Mouse (Mus musculus) forebrain, embryonic 16.5 days (tissue): ENCODE data around the gene Lhpp. TPM values are rescaled to one million over a fixed set of nuclear protein-coding genes. Genes with fewer than 3 reads are reported as not detected.

Experiments
- ATAC-seq: fragments of 200-750 bp; cut with Nextera tagmentation; 2 replicates; pipeline ENCODE4 v1.8.0; 2017; ENCODE audit warnings: mild to moderate bottlenecking, moderate library complexity
- H3K27ac ChIP-seq: fragments of 300-500 bp; sonication (generic); 2 replicates; pipeline ENCODE4 v1.5.1; 2014; ENCODE audit warnings: low read length, control low read depth
- H3K27me3 ChIP-seq: fragments of 300-500 bp; sonication (generic); replicated peaks from 2 replicates; pipeline ENCODE4 v1.6.1; 2014; ENCODE audit warnings: low read length; ENCODE audit not compliant: control insufficient read depth, insufficient read depth
- H3K36me3 ChIP-seq: fragments of 300-500 bp; sonication (generic); 2 replicates; pipeline ENCODE4 v1.6.1; 2014; ENCODE audit not compliant: control insufficient read depth, insufficient read depth
- H3K4me1 ChIP-seq: fragments of 300-500 bp; sonication (generic); replicated peaks from 2 replicates; pipeline ENCODE4 v1.6.1; 2014; ENCODE audit warnings: low read length; ENCODE audit not compliant: control insufficient read depth, insufficient read depth
- H3K4me2 ChIP-seq: fragments of 300-500 bp; sonication (generic); 2 replicates; pipeline ENCODE4 v1.6.1; 2014; ENCODE audit warnings: mild to moderate bottlenecking, low read length, control low read depth
- H3K4me3 ChIP-seq: fragments of 300-500 bp; sonication (generic); replicated peaks from 2 replicates; pipeline ENCODE4 v1.5.1; 2014; ENCODE audit warnings: mild to moderate bottlenecking, low read length, control low read depth
- H3K9ac ChIP-seq: fragments of 300-500 bp; sonication (generic); replicated peaks from 2 replicates; pipeline ENCODE4 v1.6.1; 2014; ENCODE audit warnings: low read depth, low read length, control low read depth
- H3K9me3 ChIP-seq: fragments of 300-500 bp; sonication (generic); 2 replicates; pipeline ENCODE4 v1.6.1; 2016; ENCODE audit warnings: low read length; ENCODE audit not compliant: control insufficient read depth
- WGBS: fragments of 180-500 bp; shearing (Covaris S2); extraction: QIAGEN DNeasy Blood & Tissue Kit; methylation state at CpG from one replicate; pipeline ENCODE4 v1.1.7; 2014; 5-methylcytosine and 5-hydroxymethylcytosine counted together
- polyA plus RNA-seq: library from polyadenylated mRNA; unstranded; fragments of >200 nt; fragmentation: Nextera tagmentation; extraction: Ambion mirVana; gene quantifications from 2 replicates; pipeline ENCODE4 v1.2.1, GENCODE M21; 2015

Gene Lhpp
- polyA plus RNA-seq, 1 experiment from 2014 or later = 31.2 TPM

DNA sequence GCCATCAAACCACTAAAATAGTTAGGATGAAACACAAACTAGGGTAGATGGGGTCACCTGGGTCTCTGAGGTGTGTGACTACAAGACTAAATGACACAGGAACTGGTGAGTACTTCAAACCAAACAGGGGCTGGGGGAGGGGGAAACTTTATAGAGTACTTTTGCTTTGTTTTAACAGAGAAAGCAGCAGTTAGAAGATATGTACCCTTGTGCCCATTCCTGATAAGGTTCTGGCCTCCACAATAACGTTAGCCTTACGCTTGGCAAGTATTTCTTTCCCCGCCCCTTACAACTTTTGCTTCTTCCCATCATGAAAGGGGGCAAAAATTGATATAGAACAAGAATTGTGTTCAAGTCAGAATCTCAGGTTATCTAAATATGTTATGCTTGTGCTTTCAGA, 14.7 kb upstream of the Lhpp start:
- ATAC-seq = no peak
- peaks cover 26% of the 10 kb centered on the region for H3K4me1 ChIP-seq
- peaks cover 55% of the 10 kb centered on the region for H3K27me3 ChIP-seq
- no peaks in the 10 kb centered on the region for H3K9me3 ChIP-seq
- no peak overlapping the region for H3K4me2 ChIP-seq
- no peak overlapping the region for H3K4me3 ChIP-seq
- WGBS = 80% methylated on average over 3 of the region's 3 CpGs
- no peak overlapping the region for H3K27ac ChIP-seq
- H3K36me3 ChIP-seq = no peaks in the 10 kb centered on the region
- H3K9ac ChIP-seq = no peak overlapping the region

- H3K9ac ChIP-seq = no peak overlapping the region
- peaks cover 26% of the 10 kb centered on the region for H3K4me1 ChIP-seq
- no peaks in the 10 kb centered on the region for H3K36me3 ChIP-seq
- WGBS = 4% methylated on average over 26 of the region's 26 CpGs
- no peak overlapping the region for H3K27ac ChIP-seq
- H3K4me3 ChIP-seq = peak overlapping the region; percentile 46
- H3K4me2 ChIP-seq = peak overlapping the region; percentile 82
- no peaks in the 10 kb centered on the region for H3K9me3 ChIP-seq
- no peak for ATAC-seq
- H3K27me3 ChIP-seq = peaks cover 62% of the 10 kb centered on the region
These were observed 13.7 kb upstream of the Lhpp start for GRCm38 (mm10) chr7:132596557-132597250.

- peaks cover 69% of the 10 kb centered on the region for H3K27me3 ChIP-seq
- ATAC-seq = no peak
- H3K27ac ChIP-seq = no peak overlapping the region
- peak overlapping the region; percentile 46 for H3K4me3 ChIP-seq
- no peaks in the 10 kb centered on the region for H3K36me3 ChIP-seq
- H3K4me1 ChIP-seq = peaks cover 26% of the 10 kb centered on the region
- H3K4me2 ChIP-seq = peak overlapping the region; percentile 82
- WGBS = 0% methylated on average over 52 of the region's 60 CpGs
- H3K9me3 ChIP-seq = no peaks in the 10 kb centered on the region
- H3K9ac ChIP-seq = peak overlapping the region; percentile 39; the same call in 1 of the 2 replicates
These were observed 13.0 kb upstream of the Lhpp start for GRCm38 (mm10) chr7:132597251-132598041.

GRCm38 (mm10) chr7:132599071-132599975, 11.1 kb upstream of the Lhpp start, which contains the start of gene Nkx1-2:
Gene Nkx1-2 (minus strand): TSS chr7:132599637.
- Histone ChIP-seq H3K9me3 (no peaks in the 10 kb centered on the region), H3K4me1 (peaks cover 26% of the 10 kb centered on the region), H3K27me3 (peaks cover 85% of the 10 kb centered on the region), H3K4me2 (peak within 1 kb of the TSS; percentile 68), H3K36me3 (no peaks in the 10 kb centered on the region), H3K27ac (no peak within 1 kb of the TSS), H3K4me3 (peak within 1 kb of the TSS; percentile 42), H3K9ac (no peak within 1 kb of the TSS; the same call in 1 of the 2 replicates)
- WGBS = under 1% methylated on average over 48 of the region's 52 CpGs
- no peak for ATAC-seq

GRCm38 (mm10) chr7:132600026-132600425, 10.4 kb upstream of the Lhpp start:
- no peak for ATAC-seq
- no peak overlapping the region for H3K27ac ChIP-seq
- H3K9me3 ChIP-seq = no peaks in the 10 kb centered on the region
- no peak overlapping the region; the same call in 1 of the 2 replicates for H3K9ac ChIP-seq
- no peaks in the 10 kb centered on the region for H3K36me3 ChIP-seq
- peaks cover 83% of the 10 kb centered on the region for H3K27me3 ChIP-seq
- peak overlapping the region; percentile 68 for H3K4me2 ChIP-seq
- 0% methylated on average over 9 of the region's 9 CpGs for WGBS
- H3K4me3 ChIP-seq = peak overlapping the region; percentile 42
- H3K4me1 ChIP-seq = peaks cover 26% of the 10 kb centered on the region

- no peaks in the 10 kb centered on the region for H3K36me3 ChIP-seq
- no peak overlapping the region for H3K9ac ChIP-seq
- H3K27ac ChIP-seq = no peak overlapping the region
- H3K9me3 ChIP-seq = no peaks in the 10 kb centered on the region
- WGBS = 8% methylated on average over 8 of the region's 8 CpGs
- peaks cover 77% of the 10 kb centered on the region for H3K27me3 ChIP-seq
- H3K4me3 ChIP-seq = no peak overlapping the region
- no peak overlapping the region for H3K4me2 ChIP-seq
- H3K4me1 ChIP-seq = peaks cover 26% of the 10 kb centered on the region
- ATAC-seq = no peak
These were observed 9.5 kb upstream of the Lhpp start for GRCm38 (mm10) chr7:132600926-132601325.

GRCm38 (mm10) chr7:132604720-132605119, 5.7 kb upstream of the Lhpp start:
- no peak for ATAC-seq
- 79% methylated on average over 4 of the region's 4 CpGs for WGBS
- peaks cover 47% of the 10 kb centered on the region for H3K27me3 ChIP-seq

GRCm38 (mm10) chr7:132605689-132606088, 4.7 kb upstream of the Lhpp start:
- Histone ChIP-seq H3K4me3 (no peak overlapping the region), H3K36me3 (no peaks in the 10 kb centered on the region), H3K9ac (no peak overlapping the region), H3K27ac (no peak overlapping the region), H3K9me3 (no peaks in the 10 kb centered on the region), H3K4me1 (peaks cover 4% of the 10 kb centered on the region; the same call in 1 of the 2 replicates), H3K27me3 (peaks cover 38% of the 10 kb centered on the region), H3K4me2 (no peak overlapping the region)
- 61% methylated on average over 5 of the region's 5 CpGs for WGBS
- ATAC-seq = no peak

More at GRCm38 (mm10) chr7:132604720-132605119, 5.7 kb upstream of the Lhpp start:
- H3K4me3 ChIP-seq = no peak overlapping the region
- no peak overlapping the region for H3K9ac ChIP-seq
- H3K4me1 ChIP-seq = peaks cover 4% of the 10 kb centered on the region
- H3K4me2 ChIP-seq = no peak overlapping the region
- H3K9me3 ChIP-seq = no peaks in the 10 kb centered on the region
- no peaks in the 10 kb centered on the region for H3K36me3 ChIP-seq
- H3K27ac ChIP-seq = no peak overlapping the region
